In genomic region chr5:125066479-125067471, GRCm38 (mm10) we compare ENCODE assay signal across 8 mouse cellular contexts.
DNase-seq lines count a peak whose midpoint lies in the region; ATAC-seq lines count a peak whose summit lies in the region.

No protein-coding gene starts in this region.

- no peak for ATAC-seq in hindbrain, embryonic 11.5 days (ENCODE audit: low FRiP score)
- ATAC-seq in hindbrain, embryonic 16.5 days = no peak
- peak; percentile 66 for ATAC-seq in erythroblast, adult 5-6 weeks (replicated peaks; ENCODE audit: low FRiP score, poor library complexity, severe bottlenecking)
- no peak for ATAC-seq in neural tube, embryonic 11.5 days (ENCODE audit: insufficient read depth, low FRiP score, low TSS enrichment)

- DNase-seq in hindbrain, embryonic 11.5 days (ENCODE audit: low spot score) = peak; percentile 86
- DNase-seq in adrenal gland, postnatal 25 days = peak; percentile 87
- peak; percentile 89 for DNase-seq in kidney, adult 18-20 months
- DNase-seq in left cerebral cortex, postnatal 4 days = peak; percentile 81
- peak; percentile 75 for DNase-seq in neural tube, embryonic 11.5 days (ENCODE audit: low spot score)
- DNase-seq in testis, postnatal 10 days (ENCODE audit: low spot score) = peak; percentile 94

- H3K4me3 ChIP-seq in hindbrain, embryonic 11.5 days (ENCODE audit: low read depth, low read length) = no peak overlapping the region
- H3K4me3 ChIP-seq in hindbrain, embryonic 16.5 days (ENCODE audit: low read length) = no peak overlapping the region
- no peak overlapping the region for H3K4me3 ChIP-seq in neural tube, embryonic 11.5 days (ENCODE audit: low read depth, low read length)

- H3K9me3 ChIP-seq in hindbrain, embryonic 11.5 days (ENCODE audit: control insufficient read depth, low read length) = no peaks in the 10 kb centered on the region
- H3K9me3 ChIP-seq in hindbrain, embryonic 16.5 days (ENCODE audit: control insufficient read depth, low read length) = no peaks in the 10 kb centered on the region
- no peaks in the 10 kb centered on the region for H3K9me3 ChIP-seq in neural tube, embryonic 11.5 days (ENCODE audit: control insufficient read depth, low read length)

- 91% methylated on average over 13 of the region's 13 CpGs for WGBS in hindbrain, embryonic 11.5 days
- WGBS in hindbrain, embryonic 16.5 days = 91% methylated on average over 13 of the region's 13 CpGs
- WGBS in neural tube, embryonic 11.5 days = 89% methylated on average over 13 of the region's 13 CpGs

- H3K27ac ChIP-seq in hindbrain, embryonic 11.5 days (ENCODE audit: low read depth, low read length) = peak overlapping the region; percentile 70; the same call in 1 of the 2 replicates
- H3K27ac ChIP-seq in hindbrain, embryonic 16.5 days (ENCODE audit: low read depth, low read length) = no peak overlapping the region
- peak overlapping the region; percentile 87; the same call in 1 of the 2 replicates for H3K27ac ChIP-seq in neural tube, embryonic 11.5 days (ENCODE audit: low read depth, low read length)

- no peak overlapping the region for H3K9ac ChIP-seq in hindbrain, embryonic 11.5 days (ENCODE audit: low read depth, low read length)
- H3K9ac ChIP-seq in hindbrain, embryonic 16.5 days (ENCODE audit: low read depth, low read length) = no peak overlapping the region
- no peak overlapping the region for H3K9ac ChIP-seq in neural tube, embryonic 11.5 days (ENCODE audit: low read length)

- no peaks in the 10 kb centered on the region for H3K27me3 ChIP-seq in hindbrain, embryonic 11.5 days (ENCODE audit: control insufficient read depth, insufficient read depth, low read length)
- H3K27me3 ChIP-seq in hindbrain, embryonic 16.5 days (replicated peaks; ENCODE audit: control insufficient read depth, insufficient read depth, low read length) = no peaks in the 10 kb centered on the region
- H3K27me3 ChIP-seq in neural tube, embryonic 11.5 days (ENCODE audit: control insufficient read depth, insufficient read depth, low read length) = no peaks in the 10 kb centered on the region

- no peak overlapping the region for H3K4me2 ChIP-seq in hindbrain, embryonic 11.5 days (replicated peaks; ENCODE audit: low read depth, low read length)
- no peak overlapping the region for H3K4me2 ChIP-seq in hindbrain, embryonic 16.5 days (ENCODE audit: low read length)
- no peak overlapping the region for H3K4me2 ChIP-seq in neural tube, embryonic 11.5 days (ENCODE audit: low read depth)

- peaks cover 7% of the 10 kb centered on the region for H3K36me3 ChIP-seq in hindbrain, embryonic 11.5 days (ENCODE audit: control insufficient read depth, insufficient read depth, low read length)
- peaks cover 22% of the 10 kb centered on the region for H3K36me3 ChIP-seq in hindbrain, embryonic 16.5 days (ENCODE audit: control insufficient read depth, insufficient read depth, low read length)
- H3K36me3 ChIP-seq in neural tube, embryonic 11.5 days (ENCODE audit: control insufficient read depth, insufficient read depth, low read length) = peaks cover 16% of the 10 kb centered on the region

- no peaks in the 10 kb centered on the region for H3K4me1 ChIP-seq in hindbrain, embryonic 11.5 days (replicated peaks; ENCODE audit: control insufficient read depth, insufficient read depth, low read length)
- peaks cover 40% of the 10 kb centered on the region for H3K4me1 ChIP-seq in hindbrain, embryonic 16.5 days (ENCODE audit: control insufficient read depth, insufficient read depth, low read depth, low read length)
- peaks cover 46% of the 10 kb centered on the region for H3K4me1 ChIP-seq in neural tube, embryonic 11.5 days (ENCODE audit: control insufficient read depth, insufficient read depth, low read length)

- intact Hi-C loops in left cerebral cortex, postnatal 4 days (cut with DNase I) = no loop called here
